Mouse (Mus musculus) 3134 (cell line): ENCODE data around the gene Dad1.

Source experiments
- DNase-seq: peaks from one replicate; pipeline ENCODE4 v3.0.0-alpha.2; 2011; ENCODE audit warnings: low spot score; ENCODE audit not compliant: insufficient read length; ENCODE audit errors: extremely low read depth

Gene Dad1

DNA sequence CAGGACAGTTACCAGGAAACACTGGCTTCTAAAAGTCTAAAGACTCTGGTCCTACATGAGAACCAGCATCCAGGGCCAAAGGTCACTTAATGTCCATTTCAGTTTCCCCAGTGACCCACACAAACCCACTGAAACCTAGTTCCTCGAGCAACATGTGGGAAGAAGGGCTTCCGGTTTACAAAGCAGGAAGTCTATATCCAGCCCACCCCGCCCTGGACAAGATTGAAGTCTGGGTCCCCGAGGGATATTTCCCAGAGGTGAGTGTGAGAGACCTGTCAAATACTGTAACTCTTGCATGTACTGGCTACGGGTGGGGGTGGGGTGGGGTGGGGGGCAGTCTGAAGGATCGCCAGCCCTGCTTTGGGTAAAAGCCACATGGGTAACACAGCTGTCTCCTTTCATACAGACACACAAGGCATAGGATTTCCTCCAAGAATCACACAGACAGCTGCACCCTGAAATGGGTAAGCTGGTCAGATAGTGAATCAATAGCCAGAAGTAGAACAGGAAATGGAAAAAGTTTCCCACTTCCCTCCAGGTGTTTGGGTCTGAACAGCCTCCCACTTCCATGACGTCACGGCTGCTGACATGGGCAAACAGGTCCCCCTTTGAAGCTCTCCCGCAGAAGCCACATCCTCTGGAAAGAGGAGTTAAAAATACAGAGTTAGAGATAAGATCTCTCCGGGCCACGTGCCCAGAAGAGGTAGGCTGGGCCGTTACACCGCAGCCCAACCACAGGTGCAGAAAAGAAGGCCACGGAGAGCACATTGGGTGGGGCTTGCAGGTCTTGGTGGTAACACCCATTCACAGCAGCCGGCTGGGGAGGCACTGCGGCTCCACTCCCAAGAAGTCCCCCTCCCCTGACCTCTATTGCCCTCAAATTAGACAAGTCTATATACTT, 26.7 kb downstream of the Dad1 start:
- peak; percentile 89 for DNase-seq

DNA sequence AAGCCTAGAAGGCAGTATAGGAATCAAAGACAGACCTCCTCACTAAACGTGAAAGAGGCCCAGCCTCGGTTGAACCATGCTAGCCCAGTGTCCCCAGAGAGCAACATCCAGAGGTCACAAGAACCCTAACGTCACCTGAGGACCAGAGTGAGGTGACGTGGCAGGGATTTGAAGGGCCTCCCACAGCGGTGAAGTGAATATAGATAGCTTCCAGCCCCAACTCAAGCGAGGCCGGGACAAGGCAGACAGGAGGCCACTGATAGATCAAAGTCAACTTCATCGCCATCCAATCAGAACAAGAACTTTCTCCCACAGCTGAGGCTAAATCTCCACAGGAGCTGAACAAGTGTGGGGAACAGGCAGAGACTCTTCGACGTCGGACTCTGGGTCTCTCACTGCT, 28.2 kb downstream of the Dad1 start:
- DNase-seq = no peak

DNA sequence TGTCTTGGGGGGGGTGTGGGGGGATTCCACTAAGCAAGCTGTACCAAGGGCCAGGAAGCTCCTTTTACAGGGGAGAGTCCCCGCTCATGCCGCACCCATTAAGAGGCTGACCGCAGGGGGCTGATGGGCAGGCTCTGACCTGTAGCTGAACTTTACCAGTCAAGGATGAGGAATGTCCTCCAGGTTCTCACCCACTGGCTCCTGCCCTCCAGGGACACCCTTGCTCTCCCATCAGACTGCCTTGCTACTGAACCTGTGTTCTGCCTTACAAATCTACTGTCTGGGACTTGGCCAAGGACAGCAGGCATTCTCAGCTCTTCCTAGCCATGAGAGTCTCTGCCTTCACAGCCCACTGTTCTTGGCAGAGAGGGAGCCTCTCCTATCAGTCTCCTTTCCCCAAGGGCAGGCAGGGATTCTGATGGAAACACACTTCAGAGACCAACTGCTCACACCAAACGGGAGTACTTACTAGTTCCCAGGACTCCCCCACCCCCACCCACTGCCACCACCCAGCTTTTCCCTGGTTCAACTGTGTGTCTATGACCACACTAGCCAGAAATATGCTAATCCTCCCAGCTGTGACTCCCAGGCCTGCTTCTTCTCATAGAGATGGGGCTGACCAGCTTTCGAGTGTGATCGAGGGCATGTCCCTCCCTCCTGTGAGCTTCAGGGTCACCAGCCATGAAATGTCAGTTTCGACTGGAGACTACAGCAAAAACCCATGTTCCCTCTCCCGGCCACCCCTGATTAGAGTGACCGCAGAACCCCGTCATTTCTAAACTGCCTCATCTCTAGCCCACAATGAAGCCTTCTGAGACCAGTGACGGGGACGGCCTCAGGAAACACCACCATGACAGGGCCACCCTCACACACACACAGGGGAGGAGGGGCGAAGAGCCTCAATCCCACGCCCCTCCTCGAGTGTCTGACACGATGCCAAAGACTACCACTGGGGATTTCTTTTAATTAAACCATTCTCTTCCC, 29.1 kb downstream of the Dad1 start:
- no peak for DNase-seq

DNA sequence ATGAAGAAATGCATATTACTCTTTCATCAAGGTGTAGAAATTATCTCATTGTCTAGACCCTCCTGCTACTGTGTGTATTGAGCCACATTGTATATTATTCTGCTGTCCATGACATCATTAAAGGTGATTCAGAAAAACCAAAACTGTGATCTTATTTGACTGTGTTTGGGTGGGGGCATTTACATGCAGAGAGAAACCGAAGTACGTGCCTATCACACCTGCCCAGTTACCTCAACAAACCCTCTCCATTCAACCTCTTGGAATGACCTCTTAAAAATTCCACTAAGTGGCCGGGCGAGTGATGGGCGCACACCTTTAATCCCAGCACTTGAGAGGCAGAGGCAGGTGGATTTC, 29.9 kb downstream of the Dad1 start:
- DNase-seq = no peak

- DNase-seq = no peak
These were observed 30.4 kb downstream of the Dad1 start for GRCm38 (mm10) chr14:54223315-54224063.

- peak; percentile 81 for DNase-seq
These were observed 31.6 kb downstream of the Dad1 start for GRCm38 (mm10) chr14:54222289-54222727.

DNA sequence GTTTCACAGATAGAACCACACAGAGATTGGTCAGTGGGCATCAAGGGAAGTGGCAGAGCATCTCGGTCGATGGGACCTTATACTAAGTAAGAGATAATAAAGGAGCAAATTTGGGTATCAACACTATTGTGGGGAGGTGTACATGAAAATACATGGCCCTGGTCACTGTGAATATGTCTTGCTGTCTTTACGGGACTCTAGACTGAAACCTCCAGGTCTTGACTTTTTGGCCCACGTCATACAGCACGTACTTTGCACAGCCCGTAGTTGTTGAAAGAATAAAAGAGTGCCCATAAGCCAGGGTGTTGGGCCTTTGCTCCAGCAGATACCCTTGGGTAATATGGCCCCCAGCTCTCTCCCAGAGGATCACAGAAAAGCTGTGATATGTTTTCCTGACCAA, 32.3 kb downstream of the Dad1 start:
- DNase-seq = no peak

DNA sequence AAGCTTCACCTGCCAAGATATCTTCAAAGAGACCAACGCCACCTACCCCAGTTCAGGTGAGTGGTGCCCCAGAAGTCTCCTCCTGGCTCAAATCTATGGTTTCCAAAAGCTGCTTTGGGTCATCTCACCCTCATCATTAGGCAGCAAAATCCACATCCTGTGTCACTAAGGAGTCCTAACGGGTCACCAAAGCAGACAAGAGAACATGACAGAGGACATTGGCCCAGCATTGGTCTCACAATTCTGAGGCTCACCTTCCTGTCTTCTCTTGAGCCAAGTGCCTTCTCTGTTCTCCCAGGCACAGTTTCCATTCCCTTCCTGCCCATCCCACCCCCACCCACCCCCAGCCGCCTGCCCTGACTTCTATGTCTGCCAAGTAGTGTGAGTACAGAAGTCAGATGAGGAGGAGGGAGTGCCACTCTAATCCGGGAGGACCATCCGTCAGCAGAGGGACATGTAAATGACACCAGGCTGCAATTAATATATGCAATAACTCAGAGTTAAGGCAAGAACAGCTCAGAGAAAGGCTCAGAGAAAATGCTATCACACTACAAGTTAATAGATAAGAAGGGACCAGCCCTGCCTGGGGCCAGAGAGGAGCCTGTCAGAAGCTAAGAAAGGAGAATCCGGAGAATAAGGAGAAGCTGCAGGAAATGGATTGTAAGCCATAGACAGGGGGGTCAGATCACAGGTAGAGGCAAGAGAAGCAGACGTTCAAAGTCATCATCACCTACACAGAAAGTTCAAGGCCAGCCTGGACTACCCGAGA, 33.0 kb downstream of the Dad1 start:
- no peak for DNase-seq

- no peak for DNase-seq
These were observed 34.1 kb downstream of the Dad1 start for GRCm38 (mm10) chr14:54219849-54220248.

- DNase-seq = no peak
These were observed 34.6 kb downstream of the Dad1 start for GRCm38 (mm10) chr14:54219256-54219655.

DNA sequence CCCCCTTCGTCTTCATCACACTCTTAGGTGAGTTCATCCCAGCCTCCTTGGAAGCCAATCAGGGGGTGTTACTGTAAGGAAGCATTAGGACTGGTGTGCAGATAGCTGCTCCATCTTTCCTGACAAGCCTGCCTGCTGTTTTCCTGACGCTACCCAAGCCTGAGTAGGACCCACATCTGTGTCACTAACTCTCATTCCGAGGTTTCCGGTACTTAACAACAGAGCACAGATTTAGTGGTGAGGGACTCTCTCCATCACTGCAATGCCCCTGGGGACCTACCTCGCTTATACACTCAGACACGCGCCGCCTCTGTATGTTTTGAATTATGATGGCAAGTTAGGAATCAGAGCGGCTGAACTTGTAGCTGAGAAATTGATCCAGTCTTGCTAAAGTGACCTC, 35.2 kb downstream of the Dad1 start:
- no peak for DNase-seq

DNA sequence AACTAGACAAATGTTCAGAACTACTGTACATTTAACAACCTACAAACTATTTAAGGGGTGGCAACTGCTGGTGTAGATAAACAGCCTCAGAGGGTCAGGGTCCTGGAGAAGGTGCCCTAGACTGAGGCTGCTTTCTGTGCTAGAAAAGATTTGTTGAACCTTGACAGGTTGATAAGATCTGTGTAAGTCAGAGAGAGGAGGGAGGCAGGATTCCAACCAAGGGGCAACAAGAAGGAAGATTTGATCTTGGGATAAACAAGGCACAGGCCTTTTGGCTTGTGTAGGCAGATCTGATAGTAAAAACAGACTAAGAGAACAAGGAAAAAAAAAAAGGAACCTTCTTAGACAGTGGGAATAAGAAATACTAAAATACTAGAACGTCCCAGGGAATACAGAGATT, 35.7 kb downstream of the Dad1 start:
- no peak for DNase-seq

DNA sequence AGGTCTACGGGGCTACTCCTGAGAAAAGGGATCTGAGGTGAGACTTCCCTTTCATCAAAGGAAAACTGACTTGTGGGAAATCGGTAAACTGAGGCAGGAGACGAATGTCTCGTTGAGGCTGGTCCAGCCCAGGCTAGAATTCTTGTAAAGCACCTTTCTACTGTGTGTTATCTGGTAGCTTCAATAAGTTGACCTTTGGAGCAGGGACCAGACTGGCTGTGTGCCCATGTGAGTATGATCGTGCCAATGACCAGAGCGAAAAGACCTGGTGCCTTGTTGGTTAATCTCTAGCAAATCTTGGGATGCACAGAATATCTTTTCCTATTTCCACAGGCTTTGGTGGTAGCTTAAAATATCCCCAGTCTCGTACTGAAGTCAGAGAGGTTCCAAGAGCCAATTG, 37.8 kb downstream of the Dad1 start:
- no peak for DNase-seq

GRCm38 (mm10) chr14:54214901-54215300, 39.0 kb downstream of the Dad1 start:
- DNase-seq = no peak

DNA sequence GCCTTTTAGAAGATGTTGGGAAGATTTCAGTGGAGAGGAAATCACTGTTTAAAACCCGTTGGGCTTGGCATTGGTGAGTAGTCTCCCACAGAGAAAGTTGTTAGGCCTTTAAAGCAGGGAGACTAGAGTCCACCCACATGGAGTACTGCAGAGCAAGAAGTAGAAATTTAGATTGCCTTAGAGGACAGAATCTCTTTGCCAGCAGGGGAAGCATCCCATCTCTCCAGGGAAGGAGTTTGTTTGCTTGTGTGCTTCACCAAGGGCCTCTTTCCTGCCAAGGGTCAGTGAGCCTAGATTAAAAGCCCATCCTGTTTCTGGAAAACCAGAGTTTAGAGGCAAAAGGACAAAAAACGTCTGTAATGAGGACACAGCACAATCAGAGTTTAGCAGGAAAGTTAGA, 39.4 kb downstream of the Dad1 start:
- DNase-seq = no peak

GRCm38 (mm10) chr14:54213734-54214133, 40.2 kb downstream of the Dad1 start:
- DNase-seq = no peak

GRCm38 (mm10) chr14:54211755-54212154, 42.1 kb downstream of the Dad1 start:
- no peak for DNase-seq

GRCm38 (mm10) chr14:54211199-54211598, 42.7 kb downstream of the Dad1 start:
- no peak for DNase-seq

DNA sequence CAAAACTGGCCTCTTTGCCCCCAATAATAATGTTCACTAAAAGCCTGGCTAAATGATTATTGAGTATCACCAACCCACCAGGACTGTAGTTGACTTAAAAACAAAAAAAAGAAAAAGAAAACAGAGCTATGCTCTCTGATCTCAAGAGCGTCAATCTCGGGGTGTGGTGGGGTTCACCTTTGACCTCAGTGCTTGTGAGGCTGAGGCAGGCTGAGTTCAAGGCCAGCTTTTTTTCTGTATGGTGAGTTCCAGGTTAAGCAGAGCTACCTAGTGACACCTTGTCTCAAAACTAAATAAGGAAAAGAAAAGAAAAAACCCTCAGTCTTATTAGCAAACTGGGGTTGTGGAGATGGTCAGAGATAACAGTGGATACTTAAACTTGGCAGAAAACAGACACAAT, 43.5 kb downstream of the Dad1 start:
- DNase-seq = no peak

GRCm38 (mm10) chr14:54209932-54210331, 44.0 kb downstream of the Dad1 start:
- no peak for DNase-seq
